Comparison of ENCODE assay signal across 8 mouse cellular contexts in genomic region chr17:87315021-87315531, GRCm38 (mm10). TPM values are rescaled to one million over a fixed set of nuclear protein-coding genes. Genes with fewer than 3 reads are reported as not detected.
DNase-seq lines count a peak whose midpoint lies in the region; ATAC-seq lines count a peak whose summit lies in the region.

No protein-coding gene starts in this region.

- no peaks in the 10 kb centered on the region for H3K9me3 ChIP-seq in embryonic facial prominence, embryonic 14.5 days (ENCODE audit: control insufficient read depth, low read length)
- no peaks in the 10 kb centered on the region for H3K9me3 ChIP-seq in heart, embryonic 10.5 days
- H3K9me3 ChIP-seq in kidney, embryonic 14.5 days (ENCODE audit: control insufficient read depth, low read length): no peaks in the 10 kb centered on the region
- no peaks in the 10 kb centered on the region for H3K9me3 ChIP-seq in limb, embryonic 15.5 days

- H3K4me3 ChIP-seq in embryonic facial prominence, embryonic 14.5 days (ENCODE audit: low read depth, low read length): no peak overlapping the region
- H3K4me3 ChIP-seq in heart, embryonic 10.5 days: 0 out of 2 replicates have a peak overlapping the region, but pooled peaks have one; percentile 6
- H3K4me3 ChIP-seq in kidney, embryonic 14.5 days (ENCODE audit: low read length): no peak overlapping the region
- no peak overlapping the region for H3K4me3 ChIP-seq in limb, embryonic 15.5 days

- H3K27me3 ChIP-seq in embryonic facial prominence, embryonic 14.5 days (replicated peaks; ENCODE audit: control insufficient read depth, insufficient read depth, low read length): no peaks in the 10 kb centered on the region; the same call in 1 of the 2 replicates
- H3K27me3 ChIP-seq in heart, embryonic 10.5 days (ENCODE audit: insufficient read depth, poor library complexity, severe bottlenecking): 0 out of 2 replicates have a peak, but pooled peaks cover 1% of the 10 kb centered on the region
- H3K27me3 ChIP-seq in kidney, embryonic 14.5 days (ENCODE audit: control insufficient read depth, insufficient read depth, low read length): no peaks in the 10 kb centered on the region
- no peaks in the 10 kb centered on the region; the same call in 1 of the 2 replicates for H3K27me3 ChIP-seq in limb, embryonic 15.5 days

- peak; percentile 77 for ATAC-seq in embryonic facial prominence, embryonic 14.5 days (ENCODE audit: low read depth)
- ATAC-seq in kidney, embryonic 14.5 days (ENCODE audit: low FRiP score, low TSS enrichment): peak; percentile 60
- no peak; the same call in 1 of the 2 replicates for ATAC-seq in limb, embryonic 15.5 days (ENCODE audit: insufficient number of reproducible peaks, low FRiP score, low TSS enrichment, low read depth)

- peak; percentile 81 for DNase-seq in 416B (ENCODE audit: low read depth)
- peak; percentile 84 to 94 for DNase-seq in adrenal gland, postnatal 4 days (ENCODE audit: low spot score in 2 of 2)
- DNase-seq in embryonic facial prominence, embryonic 14.5 days (ENCODE audit: low spot score): peak; percentile 91
- peak; percentile 90 for DNase-seq in heart, embryonic 10.5 days (ENCODE audit: low spot score)
- DNase-seq in monocyte, adult 2 months (ENCODE audit: low read depth in 1 of 2, low spot score in 2 of 2): peak; percentile 75 to 78
- peak; percentile 81 to 88 for DNase-seq in spleen, postnatal 14 days (ENCODE audit: low spot score in 2 of 2)

- no peak overlapping the region for H3K27ac ChIP-seq in embryonic facial prominence, embryonic 14.5 days (replicated peaks; ENCODE audit: low read depth, low read length)
- peak overlapping the region; percentile 31; the same call in 1 of the 2 replicates for H3K27ac ChIP-seq in heart, embryonic 10.5 days
- H3K27ac ChIP-seq in kidney, embryonic 14.5 days (ENCODE audit: low read depth, low read length): no peak overlapping the region
- H3K27ac ChIP-seq in limb, embryonic 15.5 days: no peak overlapping the region

- no peaks in the 10 kb centered on the region for H3K36me3 ChIP-seq in embryonic facial prominence, embryonic 14.5 days (ENCODE audit: control insufficient read depth, insufficient read depth, low read length)
- no peaks in the 10 kb centered on the region for H3K36me3 ChIP-seq in heart, embryonic 10.5 days
- no peaks in the 10 kb centered on the region for H3K36me3 ChIP-seq in kidney, embryonic 14.5 days (ENCODE audit: control insufficient read depth, insufficient read depth, low read length)
- no peaks in the 10 kb centered on the region for H3K36me3 ChIP-seq in limb, embryonic 15.5 days

- no peak overlapping the region for H3K9ac ChIP-seq in embryonic facial prominence, embryonic 14.5 days (ENCODE audit: low read depth, low read length)
- no peak overlapping the region; the same call in 1 of the 2 replicates for H3K9ac ChIP-seq in kidney, embryonic 14.5 days (ENCODE audit: low read depth, low read length)
- H3K9ac ChIP-seq in limb, embryonic 15.5 days: no peak overlapping the region

- 0 out of 2 replicates have a peak overlapping the region, but pooled peaks have one; percentile 10 for H3K4me2 ChIP-seq in embryonic facial prominence, embryonic 14.5 days (ENCODE audit: low read depth, low read length)
- no peak overlapping the region for H3K4me2 ChIP-seq in kidney, embryonic 14.5 days (replicated peaks; ENCODE audit: low read depth, low read length)
- H3K4me2 ChIP-seq in limb, embryonic 15.5 days: peak overlapping the region; percentile 10; the same call in 1 of the 2 replicates

- H3K4me1 ChIP-seq in embryonic facial prominence, embryonic 14.5 days (ENCODE audit: control insufficient read depth, insufficient read depth, low read length): 0 out of 2 replicates have a peak, but pooled peaks cover 5% of the 10 kb centered on the region
- H3K4me1 ChIP-seq in heart, embryonic 10.5 days: peaks cover 40% of the 10 kb centered on the region
- peaks cover 14% of the 10 kb centered on the region; the same call in 1 of the 2 replicates for H3K4me1 ChIP-seq in kidney, embryonic 14.5 days (ENCODE audit: control insufficient read depth, insufficient read depth, low read length)
- peaks cover 37% of the 10 kb centered on the region for H3K4me1 ChIP-seq in limb, embryonic 15.5 days

- 5% methylated on average over 9 of the region's 9 CpGs for WGBS in embryonic facial prominence, embryonic 14.5 days
- WGBS in heart, embryonic 10.5 days: 6% methylated on average over 9 of the region's 9 CpGs
- 8% methylated on average over 9 of the region's 9 CpGs for WGBS in kidney, embryonic 14.5 days
- 9% methylated on average over 9 of the region's 9 CpGs for WGBS in limb, embryonic 15.5 days

RNA-seq across cellular contexts. Expression of gene Ttc7, which starts 32.4 kb away (rescaled TPM):
- 10 to 100 TPM; 13.0 to 15.9 TPM for total RNA-seq in adrenal gland, postnatal 4 days (2021)
- polyA plus RNA-seq in embryonic facial prominence, embryonic 14.5 days (2014; fragmentation: Nextera tagmentation; extraction: Ambion mirVana): 9.6 and 10.2 TPM in 2 replicates
- 2.8 and 4.7 TPM in 2 replicates for polyA plus RNA-seq in heart, embryonic 10.5 days (2016; fragmentation: Nextera tagmentation; extraction: Ambion mirVana)
- 4.0 and 5.7 TPM in 2 replicates for polyA plus RNA-seq in kidney, embryonic 14.5 days (2014; fragmentation: Nextera tagmentation; extraction: Ambion mirVana)
- 11.6 and 14.9 TPM in 2 replicates for polyA plus RNA-seq in limb, embryonic 15.5 days (2015; fragmentation: Nextera tagmentation; extraction: Ambion mirVana)

RNA-seq across cellular contexts. Expression of gene Mcfd2, which starts 49.3 kb away (rescaled TPM):
- total RNA-seq in adrenal gland, postnatal 4 days (2021): 100 to 1,000 TPM; 159 to 176 TPM
- polyA plus RNA-seq in embryonic facial prominence, embryonic 14.5 days (2014; fragmentation: Nextera tagmentation; extraction: Ambion mirVana): 113 TPM in 2 replicates
- 77.8 and 82.7 TPM in 2 replicates for polyA plus RNA-seq in heart, embryonic 10.5 days (2016; fragmentation: Nextera tagmentation; extraction: Ambion mirVana)
- polyA plus RNA-seq in kidney, embryonic 14.5 days (2014; fragmentation: Nextera tagmentation; extraction: Ambion mirVana): 82.6 and 104 TPM in 2 replicates
- 92.1 and 100 TPM in 2 replicates for polyA plus RNA-seq in limb, embryonic 15.5 days (2015; fragmentation: Nextera tagmentation; extraction: Ambion mirVana)
